Mouse (Mus musculus): ENCODE measurements around the gene Ggn. TPM values are rescaled to one million over a fixed set of nuclear protein-coding genes. Genes with fewer than 3 reads are reported as not detected.

Ggn gene
- polyA plus RNA-seq, 1 experiment = 0.53 TPM

DNA sequence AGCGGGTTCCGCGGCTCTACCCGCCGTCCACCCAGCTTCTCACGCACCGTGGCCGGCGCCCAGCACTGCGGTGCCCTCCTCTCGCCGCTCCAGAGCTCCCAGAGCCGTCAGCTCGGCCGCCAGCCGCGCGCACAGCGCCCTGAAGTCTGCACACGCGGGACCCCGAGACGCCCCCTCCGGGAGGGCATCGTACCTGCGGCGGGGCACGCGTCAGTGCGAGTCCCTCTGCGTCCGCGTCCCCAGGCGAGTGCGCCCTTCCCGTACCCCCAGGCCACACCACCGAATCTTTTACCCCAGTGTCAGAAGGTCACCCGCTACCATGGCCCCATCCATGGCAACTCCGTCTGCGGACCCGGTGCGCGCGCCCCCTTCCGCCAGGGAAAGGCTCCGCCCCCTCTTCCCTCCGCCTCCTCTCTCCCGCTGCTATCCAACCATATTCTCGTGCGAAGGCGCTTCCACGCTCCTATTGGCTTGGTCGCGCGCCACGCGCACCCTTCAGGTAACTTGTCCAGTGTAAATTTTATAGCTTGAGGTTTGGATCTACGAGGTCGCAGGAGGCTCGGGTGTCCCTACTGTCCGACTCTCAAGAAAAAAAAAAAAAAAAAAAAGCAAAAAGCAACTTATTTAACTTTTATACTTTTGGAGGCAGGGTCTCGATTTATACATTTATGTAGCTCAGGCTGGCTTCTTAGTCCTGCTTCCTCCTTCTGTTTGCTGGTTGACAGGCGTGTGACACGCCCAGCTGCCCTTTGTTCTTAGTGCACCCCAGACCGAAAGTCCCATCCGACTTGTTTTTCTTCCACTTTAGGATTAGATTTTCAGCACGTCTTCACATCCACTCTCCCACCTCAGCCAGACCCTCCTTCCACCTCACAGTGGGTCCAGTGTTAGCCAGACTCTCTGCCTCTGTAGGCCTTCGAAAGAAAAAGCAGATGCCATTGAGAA is 13.9 kb upstream of the Ggn start, which contains the start of gene Fam98c:
Fam98c (minus strand) TSS at position 397 of the 945 bp plus-strand sequence.
- 2% methylated on average over 68 of the region's 68 CpGs for WGBS
- Histone ChIP-seq H3K27me3 (ENCODE audit: control insufficient read depth, insufficient read depth, low read length) (no peaks in the 10 kb centered on the region), H3K27ac (ENCODE audit: control insufficient read depth, insufficient read depth, low read length) (peak within 1 kb of the TSS; percentile 3; the same call in 1 of the 2 replicates), H3K36me3 (ENCODE audit: control insufficient read depth, insufficient read depth, low read length) (no peaks in the 10 kb centered on the region), H3K4me1 (replicated peaks; ENCODE audit: control insufficient read depth, insufficient read depth, low read length) (peaks cover 20% of the 10 kb centered on the region), H3K4me3 (ENCODE audit: control insufficient read depth, insufficient read depth, low read length) (peak within 1 kb of the TSS; percentile 64)
- TF ChIP-seq POLR2A (IDR thresholded peaks at IDR 0.05; ENCODE audit: control insufficient read depth, extremely low read depth, insufficient read depth, low read length, poor library complexity) (peak; percentile 44; the same call in 1 of the 2 replicates), CTCF (IDR thresholded peaks at IDR 0.05; ENCODE audit: borderline replicate concordance, control insufficient read depth, extremely low read depth, insufficient read depth, low read length, poor library complexity) (no peak)
- peak; percentile 84 for DNase-seq

GRCm38 (mm10) chr7:29158264-29158663 is 11.7 kb upstream of the Ggn start:
- H3K27me3 ChIP-seq (ENCODE audit: control insufficient read depth, insufficient read depth, low read length) = no peaks in the 10 kb centered on the region
- WGBS = 53% methylated on average over 5 of the region's 5 CpGs
- DNase-seq = no peak
- TF ChIP-seq POLR2A (IDR thresholded peaks at IDR 0.05; ENCODE audit: control insufficient read depth, extremely low read depth, insufficient read depth, low read length, poor library complexity) = no peak
- peaks cover 16% of the 10 kb centered on the region for H3K4me1 ChIP-seq (replicated peaks; ENCODE audit: control insufficient read depth, insufficient read depth, low read length)
- no peak overlapping the region for H3K4me3 ChIP-seq (ENCODE audit: control insufficient read depth, insufficient read depth, low read length)
- no peak overlapping the region for H3K27ac ChIP-seq (ENCODE audit: control insufficient read depth, insufficient read depth, low read length)
- H3K36me3 ChIP-seq (ENCODE audit: control insufficient read depth, insufficient read depth, low read length) = no peaks in the 10 kb centered on the region

- TF ChIP-seq POLR2A (IDR thresholded peaks at IDR 0.05; ENCODE audit: control insufficient read depth, extremely low read depth, insufficient read depth, low read length, poor library complexity) (no peak), CTCF (IDR thresholded peaks at IDR 0.05; ENCODE audit: borderline replicate concordance, control insufficient read depth, extremely low read depth, insufficient read depth, low read length, poor library complexity) (no peak)
- 97% methylated on average over 5 of the region's 5 CpGs for WGBS
These were observed 7.7 kb upstream of the Ggn start for GRCm38 (mm10) chr7:29162294-29162693.

DNA sequence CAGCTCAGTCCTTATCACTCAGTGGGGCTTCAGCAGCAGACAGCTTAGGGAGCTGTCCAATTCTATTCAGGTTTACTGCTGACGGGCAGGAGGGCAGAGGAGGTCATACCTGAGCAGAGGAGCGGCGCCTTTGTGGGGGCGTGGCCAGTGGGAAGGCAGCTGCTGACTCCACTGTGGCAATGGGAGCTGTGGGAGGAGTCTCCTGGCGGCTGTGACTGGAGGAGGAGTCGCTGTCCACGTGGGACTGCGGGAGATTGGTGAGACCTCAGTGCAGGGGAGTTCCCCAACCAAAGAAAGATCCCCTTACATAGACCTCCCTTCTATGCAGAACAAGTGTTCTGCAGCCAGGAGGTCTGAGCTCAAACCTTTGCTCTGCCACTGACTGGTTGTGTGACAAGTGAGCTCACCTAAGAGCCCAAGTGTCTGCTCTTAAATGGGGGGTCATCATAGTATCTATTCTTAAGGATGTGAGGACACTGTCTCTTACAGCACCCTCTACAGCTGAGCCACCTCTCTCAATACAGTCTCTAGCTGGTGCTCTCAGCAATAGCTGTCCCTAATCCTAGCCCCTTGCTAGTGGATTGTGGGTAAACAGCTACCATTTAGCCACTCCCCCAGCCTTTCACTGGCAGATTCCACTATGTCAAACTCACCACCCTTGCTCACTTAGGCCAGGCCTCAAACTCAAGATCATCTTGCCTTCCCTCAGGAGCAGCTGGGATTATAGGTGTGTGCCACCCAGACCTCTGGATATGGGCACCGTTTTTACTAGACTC is 7.1 kb upstream of the Ggn start:
- H3K4me3 ChIP-seq (ENCODE audit: control insufficient read depth, insufficient read depth, low read length) = no peak overlapping the region
- H3K36me3 ChIP-seq (ENCODE audit: control insufficient read depth, insufficient read depth, low read length) = no peaks in the 10 kb centered on the region
- TF ChIP-seq POLR2A (IDR thresholded peaks at IDR 0.05; ENCODE audit: control insufficient read depth, extremely low read depth, insufficient read depth, low read length, poor library complexity) (no peak), CTCF (IDR thresholded peaks at IDR 0.05; ENCODE audit: borderline replicate concordance, control insufficient read depth, extremely low read depth, insufficient read depth, low read length, poor library complexity) (no peak)
- H3K4me1 ChIP-seq (replicated peaks; ENCODE audit: control insufficient read depth, insufficient read depth, low read length) = peaks cover 4% of the 10 kb centered on the region; the same call in 1 of the 2 replicates
- peak; percentile 21 for DNase-seq
- H3K27ac ChIP-seq (ENCODE audit: control insufficient read depth, insufficient read depth, low read length) = no peak overlapping the region
- no peaks in the 10 kb centered on the region for H3K27me3 ChIP-seq (ENCODE audit: control insufficient read depth, insufficient read depth, low read length)
- 29% methylated on average over 9 of the region's 9 CpGs for WGBS

More at GRCm38 (mm10) chr7:29162294-29162693, 7.7 kb upstream of the Ggn start:
- Histone ChIP-seq H3K27ac (ENCODE audit: control insufficient read depth, insufficient read depth, low read length) (no peak overlapping the region), H3K27me3 (ENCODE audit: control insufficient read depth, insufficient read depth, low read length) (no peaks in the 10 kb centered on the region), H3K4me1 (replicated peaks; ENCODE audit: control insufficient read depth, insufficient read depth, low read length) (peaks cover 4% of the 10 kb centered on the region; the same call in 1 of the 2 replicates), H3K36me3 (ENCODE audit: control insufficient read depth, insufficient read depth, low read length) (no peaks in the 10 kb centered on the region), H3K4me3 (ENCODE audit: control insufficient read depth, insufficient read depth, low read length) (no peak overlapping the region)
- DNase-seq = no peak

- Histone ChIP-seq H3K27ac (ENCODE audit: control insufficient read depth, insufficient read depth, low read length) (no peak overlapping the region), H3K36me3 (ENCODE audit: control insufficient read depth, insufficient read depth, low read length) (peaks cover 2% of the 10 kb centered on the region), H3K27me3 (ENCODE audit: control insufficient read depth, insufficient read depth, low read length) (peaks cover 21% of the 10 kb centered on the region), H3K4me3 (ENCODE audit: control insufficient read depth, insufficient read depth, low read length) (no peak overlapping the region), H3K4me1 (replicated peaks; ENCODE audit: control insufficient read depth, insufficient read depth, low read length) (peaks cover 34% of the 10 kb centered on the region)
- 86% methylated on average over 18 of the region's 19 CpGs for WGBS
- TF ChIP-seq POLR2A (IDR thresholded peaks at IDR 0.05; ENCODE audit: control insufficient read depth, extremely low read depth, insufficient read depth, low read length, poor library complexity) = no peak
- no peak for TF ChIP-seq CTCF (IDR thresholded peaks at IDR 0.05; ENCODE audit: borderline replicate concordance, control insufficient read depth, extremely low read depth, insufficient read depth, low read length, poor library complexity)
- no peak for DNase-seq
These were observed 2.4 kb upstream of the Ggn start for GRCm38 (mm10) chr7:29167656-29168055.

- Histone ChIP-seq H3K4me1 (replicated peaks; ENCODE audit: control insufficient read depth, insufficient read depth, low read length) (peaks cover 31% of the 10 kb centered on the region), H3K27ac (ENCODE audit: control insufficient read depth, insufficient read depth, low read length) (no peak overlapping the region), H3K4me3 (ENCODE audit: control insufficient read depth, insufficient read depth, low read length) (no peak overlapping the region), H3K36me3 (ENCODE audit: control insufficient read depth, insufficient read depth, low read length) (peaks cover 8% of the 10 kb centered on the region), H3K27me3 (ENCODE audit: control insufficient read depth, insufficient read depth, low read length) (peaks cover 21% of the 10 kb centered on the region)
- TF ChIP-seq POLR2A (IDR thresholded peaks at IDR 0.05; ENCODE audit: control insufficient read depth, extremely low read depth, insufficient read depth, low read length, poor library complexity) = no peak
- 56% methylated on average over 10 of the region's 10 CpGs for WGBS
- DNase-seq = no peak
These were observed 1.8 kb upstream of the Ggn start for GRCm38 (mm10) chr7:29168121-29168695.
